Mouse (Mus musculus) ovary, adult 18-20 months (tissue): ENCODE results near the gene Fbxo5.

Experiments used
- DNase-seq: peaks from one replicate; pipeline ENCODE4 v3.0.0; 2022; ENCODE audit warnings: low spot score, mixed read lengths

Fbxo5 gene

DNA sequence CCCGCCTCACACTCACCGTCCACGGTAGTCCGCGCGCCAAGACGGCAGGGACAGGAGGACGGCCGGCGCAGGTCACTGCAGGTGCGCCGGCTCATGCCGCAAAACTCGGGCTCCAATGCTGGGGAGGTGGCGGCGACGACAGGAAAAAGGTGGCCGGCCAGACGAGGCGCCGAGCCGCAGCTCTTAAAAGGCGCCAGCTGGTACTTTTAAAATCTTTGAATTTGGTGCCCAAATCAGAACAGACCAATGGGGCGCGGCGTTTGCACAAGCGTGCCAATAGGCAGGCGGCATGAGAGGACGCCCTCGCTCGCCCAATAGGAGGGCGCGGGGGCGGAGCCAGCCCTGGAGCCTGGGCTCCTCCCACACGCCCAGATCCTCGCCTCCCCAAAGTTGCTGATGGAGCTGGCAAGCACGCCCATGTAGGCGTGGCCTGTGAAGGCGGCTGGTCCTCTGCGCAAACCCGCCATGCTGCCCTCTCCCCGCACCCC is at the start of gene Fbxo5:
TSS of gene Fbxo5 (minus strand) at position 358 of the 488 bp plus-strand sequence.
- peak; percentile 99 for DNase-seq

DNA sequence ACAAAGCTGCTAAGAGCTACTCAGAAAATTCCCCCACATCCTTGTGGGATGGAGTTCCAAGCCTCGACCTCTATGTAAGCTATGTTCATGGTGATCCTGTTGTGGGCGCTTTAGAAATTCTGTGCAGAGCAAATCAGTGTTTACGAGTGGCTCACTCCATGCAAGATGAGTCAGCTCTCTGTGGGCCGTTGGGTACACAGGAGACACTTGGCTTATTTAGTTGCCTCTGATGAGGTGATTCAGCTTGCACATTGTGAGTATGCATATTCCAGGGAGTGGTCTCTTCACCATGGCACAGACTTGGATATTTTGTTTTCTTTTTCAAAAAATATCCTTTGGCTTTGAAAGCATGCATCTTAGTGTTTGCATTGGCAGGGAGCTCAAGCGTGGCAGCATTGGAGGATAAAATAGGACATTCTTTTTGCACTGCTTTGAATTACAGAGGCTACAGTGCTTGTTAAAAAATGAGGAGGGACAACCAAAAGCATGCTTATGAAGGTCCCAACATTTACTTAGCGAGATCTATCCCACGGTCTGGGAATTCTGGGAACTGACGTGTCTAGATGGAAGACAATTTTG is 48.0 kb upstream of the Fbxo5 start:
- no peak for DNase-seq

DNA sequence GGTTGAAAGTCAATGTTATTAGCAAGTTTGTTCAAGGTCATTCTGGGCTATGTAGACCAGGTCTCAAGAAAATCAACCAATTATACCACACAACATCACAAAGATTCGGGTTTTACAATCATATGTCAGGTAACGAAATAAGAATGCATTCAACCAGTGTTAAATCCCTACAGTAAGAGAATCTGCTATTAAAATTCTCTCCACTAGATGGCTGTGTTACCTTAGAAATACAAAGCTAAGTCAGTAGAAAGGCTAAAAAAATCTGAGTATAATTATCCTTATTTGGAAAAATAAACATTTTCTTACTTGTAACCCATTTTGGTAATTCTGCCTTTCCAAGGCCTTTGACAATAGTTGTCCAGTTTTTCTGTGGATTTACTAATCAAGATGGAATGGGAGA is 41.5 kb upstream of the Fbxo5 start:
- DNase-seq: no peak

- DNase-seq: no peak
These were observed 36.0 kb upstream of the Fbxo5 start for GRCm38 (mm10) chr10:5841369-5841768.

DNA sequence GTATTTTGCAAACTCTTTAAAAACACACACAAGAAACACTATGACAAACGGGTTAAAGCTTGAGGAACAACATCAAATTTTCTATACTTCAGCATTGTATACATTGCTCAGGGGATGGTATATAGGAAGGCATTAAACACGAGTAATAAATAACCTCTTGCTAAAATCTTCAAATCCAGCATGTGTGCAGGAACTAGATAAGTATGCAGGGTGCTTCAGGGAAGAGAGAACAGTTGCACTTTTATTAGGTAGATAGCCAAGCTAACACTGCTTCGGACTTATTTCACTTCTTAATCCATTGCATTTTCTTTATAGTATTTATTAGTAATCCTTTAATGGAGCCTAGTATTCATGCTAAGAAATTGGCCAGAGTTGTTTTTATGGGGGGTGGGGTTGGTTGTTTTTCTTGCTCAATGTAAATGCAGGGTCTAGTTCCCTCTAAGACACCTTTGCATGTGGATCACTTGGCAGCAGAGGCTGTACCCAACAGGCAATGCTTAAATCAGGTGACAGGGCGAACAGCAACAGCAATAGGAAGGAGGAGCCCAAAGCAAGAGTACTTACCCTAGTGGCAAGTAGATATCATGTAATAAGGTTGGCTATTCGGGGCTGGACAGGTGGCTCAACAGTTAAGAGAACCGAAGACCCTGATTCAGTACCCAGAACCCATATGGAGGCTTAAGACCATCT is 21.1 kb upstream of the Fbxo5 start:
- DNase-seq: no peak

GRCm38 (mm10) chr10:5824779-5825178 is 19.4 kb upstream of the Fbxo5 start:
- DNase-seq: peak; percentile 13

- DNase-seq: peak; percentile 98
These were observed 18.5 kb upstream of the Fbxo5 start, which contains the start of gene Mtrf1l for GRCm38 (mm10) chr10:5823740-5824491. Gene Mtrf1l, minus strand, starts transcription at chr10:5823910.

DNA sequence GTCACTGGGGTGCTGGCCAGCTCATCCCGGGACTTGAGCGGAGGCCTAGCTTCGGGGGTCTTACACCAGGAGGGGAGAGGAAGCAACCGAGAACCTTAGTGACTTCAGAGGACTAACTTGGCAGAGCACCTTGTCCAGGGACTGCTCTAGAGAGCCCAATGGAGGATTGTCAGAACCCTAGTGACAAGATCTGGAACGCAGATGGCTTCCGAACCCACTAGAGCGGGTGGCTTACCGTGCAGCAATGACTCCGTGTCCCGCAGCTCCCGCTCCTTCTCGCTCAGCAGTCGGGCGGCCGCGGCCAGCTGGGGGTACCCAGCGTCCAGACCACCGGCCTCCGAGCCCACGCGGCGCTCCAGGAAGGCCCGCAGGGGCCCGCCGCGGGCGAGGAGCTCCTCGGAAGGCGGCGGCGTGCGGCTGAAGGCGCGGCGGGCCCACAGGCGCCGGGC is 17.9 kb upstream of the Fbxo5 start:
- peak; percentile 5 for DNase-seq

- DNase-seq: no peak
These were observed 13.4 kb upstream of the Fbxo5 start for GRCm38 (mm10) chr10:5818772-5819171.

DNA sequence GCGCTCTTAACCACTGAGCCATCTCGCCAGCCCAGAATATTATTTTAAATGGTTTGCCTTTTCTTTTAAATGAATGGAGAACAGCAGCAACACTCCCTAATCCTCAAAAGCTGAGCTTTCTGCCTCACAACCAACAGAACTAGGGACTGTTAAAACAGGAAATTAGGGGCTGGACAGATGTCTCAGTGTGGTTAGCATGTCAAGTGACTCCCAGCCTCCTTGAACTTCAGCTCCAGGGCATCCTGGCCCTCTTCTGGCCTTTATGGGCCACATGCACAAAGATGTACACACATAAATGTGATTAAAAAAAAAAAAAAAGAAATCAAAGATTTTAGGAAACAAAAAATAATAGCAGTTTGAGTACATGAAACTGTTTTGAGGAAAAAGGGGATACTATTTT is 10.6 kb upstream of the Fbxo5 start:
- DNase-seq: no peak

DNA sequence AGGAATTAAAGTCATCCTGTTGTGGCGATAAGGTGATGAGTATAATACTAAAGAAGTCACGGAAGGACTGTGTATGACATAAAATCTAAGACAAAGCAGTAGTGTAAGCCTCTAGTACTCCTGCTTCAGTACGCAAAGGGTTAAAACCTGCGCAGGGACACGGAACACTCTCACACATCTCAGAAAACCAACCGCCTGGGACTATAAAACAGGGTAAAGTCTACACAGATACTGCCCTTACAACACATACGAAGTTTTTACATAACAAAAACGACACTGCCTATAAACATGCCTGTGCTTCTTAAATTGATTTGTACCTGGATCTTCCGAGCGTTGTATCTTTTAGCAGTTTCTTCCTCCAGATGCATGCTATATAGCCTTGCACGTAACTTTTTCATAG is 8.3 kb upstream of the Fbxo5 start:
- no peak for DNase-seq

- no peak for DNase-seq
These were observed 2.3 kb upstream of the Fbxo5 start for GRCm38 (mm10) chr10:5807683-5808082.

- no peak for DNase-seq
These were observed 1.6 kb upstream of the Fbxo5 start for GRCm38 (mm10) chr10:5806996-5807395.

DNA sequence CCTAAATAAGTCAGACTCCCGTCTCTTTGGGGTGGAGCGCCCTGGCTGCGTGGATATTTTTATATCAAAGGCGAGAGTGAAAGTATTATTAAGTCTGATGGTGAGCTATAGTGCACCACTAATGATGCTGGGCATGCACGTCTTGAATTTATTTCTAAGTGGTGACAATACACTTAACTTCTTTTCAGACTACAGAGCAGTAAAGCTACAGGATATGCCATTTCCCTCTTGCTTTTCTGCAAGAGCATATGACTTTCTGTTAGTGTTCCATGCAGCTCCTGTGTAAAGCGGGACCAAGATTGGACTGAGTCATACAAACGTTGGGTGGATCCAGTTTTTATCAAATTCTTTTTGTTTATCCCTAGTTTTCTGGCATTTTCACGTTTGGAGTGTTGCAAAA is 1.0 kb upstream of the Fbxo5 start:
- no peak for DNase-seq

- DNase-seq: peak; percentile 96
These were observed 419 bp upstream of the Fbxo5 start for GRCm38 (mm10) chr10:5805731-5806307.

- no peak for DNase-seq
These were observed 676 bp downstream of the Fbxo5 start for GRCm38 (mm10) chr10:5804691-5805156.

DNA sequence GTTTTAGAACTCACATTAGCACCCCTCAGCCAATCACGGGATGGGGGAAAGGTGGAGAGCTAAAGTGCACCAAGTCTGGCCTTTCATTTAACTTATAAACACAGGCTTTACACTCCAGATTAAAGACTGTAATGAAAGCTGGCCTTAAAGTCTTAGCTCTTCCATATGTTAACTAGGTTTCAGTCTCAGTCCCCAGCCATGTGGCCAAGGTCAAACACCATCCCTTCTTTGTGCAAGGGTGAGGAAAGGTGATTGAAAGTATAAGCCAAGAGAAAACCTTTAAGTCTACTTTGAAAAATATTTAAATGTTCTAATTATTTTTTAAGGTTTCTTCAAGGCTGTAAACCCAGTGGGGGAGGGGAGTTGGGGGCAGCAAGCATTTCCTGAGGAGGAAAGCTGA is 1.7 kb downstream of the Fbxo5 start:
- no peak for DNase-seq

DNA sequence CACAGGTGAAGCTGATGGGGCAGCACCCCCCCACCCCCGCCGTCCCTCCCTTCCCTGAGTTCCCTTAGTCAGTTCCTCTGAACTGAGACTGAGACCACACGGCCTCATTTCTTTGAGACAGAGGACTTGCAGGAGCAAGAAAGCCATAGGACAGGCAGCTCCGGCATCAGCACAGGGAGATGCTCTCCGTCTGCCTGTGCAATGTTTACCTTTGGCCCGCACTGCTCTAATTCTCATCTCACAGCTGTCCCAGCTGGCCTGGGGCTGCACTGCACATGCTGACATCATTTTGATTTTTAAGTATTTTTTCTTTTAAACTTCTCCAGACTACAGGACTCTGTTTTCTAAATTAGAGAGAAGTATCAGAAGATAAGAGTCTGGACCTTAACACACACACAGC is 2.5 kb downstream of the Fbxo5 start:
- DNase-seq: no peak

GRCm38 (mm10) chr10:5800490-5800889 is 4.9 kb downstream of the Fbxo5 start:
- DNase-seq: no peak

- DNase-seq: no peak
These were observed 7.3 kb downstream of the Fbxo5 start for GRCm38 (mm10) chr10:5798069-5798468.

DNA sequence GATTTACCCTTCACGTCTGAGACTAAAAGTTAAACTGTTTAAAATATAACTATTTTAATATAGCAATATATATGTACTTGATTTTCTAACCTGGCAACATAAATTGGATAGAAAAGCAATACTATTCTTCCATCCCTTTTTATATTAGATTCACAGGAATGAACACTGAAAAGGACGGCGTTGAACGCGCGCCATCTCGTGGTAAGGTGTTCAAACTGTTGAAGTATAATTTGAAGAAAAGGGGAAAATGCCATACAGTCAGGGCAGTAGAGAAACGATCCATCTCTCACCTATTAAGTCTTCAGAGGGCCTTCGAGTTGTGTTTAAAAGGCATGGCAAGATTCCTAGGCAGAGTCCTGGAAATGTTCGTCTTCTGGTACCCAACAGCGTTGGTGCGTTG is 14.7 kb downstream of the Fbxo5 start:
- DNase-seq: no peak

DNA sequence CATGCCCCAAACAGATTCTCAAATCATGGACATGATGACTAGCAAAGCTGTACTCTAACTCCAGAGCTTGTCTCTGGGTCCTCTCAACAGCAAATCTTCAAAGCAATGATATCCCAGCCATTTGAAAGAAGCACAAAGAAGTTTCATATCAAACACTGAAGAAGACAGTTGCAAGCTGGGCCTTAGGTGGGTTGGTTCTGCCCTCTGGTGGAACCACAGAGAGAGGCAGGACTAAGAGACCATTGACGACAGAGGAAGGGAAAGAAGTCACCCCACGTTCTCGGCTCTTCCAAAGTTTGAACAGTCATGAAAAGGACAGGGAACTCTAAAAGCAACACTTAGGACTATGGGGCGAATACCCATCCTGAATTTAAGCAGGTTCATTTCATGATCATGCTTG is 18.5 kb downstream of the Fbxo5 start:
- DNase-seq: no peak
